Mouse (Mus musculus): ENCODE results near the gene Ism1. TPM values are rescaled to one million over a fixed set of nuclear protein-coding genes. Genes with fewer than 3 reads are reported as not detected.

The Ism1 gene
- 0.25 TPM for polyA plus RNA-seq (2015; fragmentation: Illumina TruSeq; extraction: RNeasy Lipid Tissue Mini Kit (QIAGEN cat#74804); ENCODE audit: insufficient read depth, low replicate concordance)

DNA sequence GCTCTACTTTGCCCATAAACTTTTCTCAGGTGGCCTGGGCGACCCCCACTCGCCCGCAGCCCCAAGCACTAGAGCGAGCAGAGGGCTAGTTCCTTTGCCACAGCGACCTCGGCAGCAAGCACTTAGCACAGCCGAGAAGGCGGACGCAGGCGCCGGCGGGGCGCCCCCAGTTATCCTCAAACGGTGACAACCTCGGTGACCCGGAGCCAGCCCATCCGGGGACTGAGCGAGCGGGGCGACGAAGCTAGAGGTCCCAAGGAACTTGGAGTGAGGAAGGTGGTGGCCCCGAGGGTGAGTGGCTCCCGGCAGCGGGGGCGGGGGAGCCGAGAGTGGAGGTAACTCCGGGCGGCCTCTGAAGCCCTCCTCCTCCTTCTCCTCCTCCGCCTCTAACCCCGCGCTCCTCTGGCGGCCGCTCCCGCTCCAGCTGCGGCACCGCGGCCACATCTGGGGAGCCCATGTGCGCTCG, at the start of gene Ism1:
Gene Ism1 (plus strand): TSS at position 370 of the 466 bp plus-strand sequence.

Other genes starting within 250 kb of the Ism1 start
- gene Sptlc3, start 184.3 kb upstream of the Ism1 start, polyA plus RNA-seq (2015; fragmentation: Illumina TruSeq; extraction: RNeasy Lipid Tissue Mini Kit (QIAGEN cat#74804); ENCODE audit: insufficient read depth, low replicate concordance), result not detected

Measured in spleen, adult 10 weeks (tissue).